22 mouse cellular contexts compared by ENCODE assay signal in the genomic region with DNA sequence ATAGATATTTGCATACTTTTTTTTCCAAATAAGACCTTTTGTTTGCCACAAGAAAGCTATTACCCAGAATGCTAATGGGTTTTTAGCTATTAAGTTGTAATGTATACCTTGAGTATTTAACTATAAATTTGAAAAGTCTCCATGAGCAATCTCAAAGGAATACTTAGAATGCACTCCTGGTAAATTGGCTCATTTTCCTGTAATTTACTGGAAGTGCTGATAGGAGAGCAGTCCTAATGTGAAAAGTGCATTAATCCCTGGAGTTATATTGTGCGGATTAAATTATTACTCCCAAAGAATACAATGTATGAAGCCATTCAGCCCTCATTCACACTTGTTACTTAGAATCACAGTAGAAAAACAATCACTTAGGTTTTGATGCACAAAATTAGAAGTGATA. TPM values are rescaled to one million over a fixed set of nuclear protein-coding genes. Genes with fewer than 3 reads are reported as not detected.
A peak's percentile ranks its signal among the peaks of the same experiment; 100 is the strongest.
DNase-seq lines count a peak whose midpoint lies in the region; ATAC-seq and TF ChIP-seq lines count a peak whose summit lies in the region.
"Had no signal": no experiment of that assay in that cellular context is flagged by ENCODE, and none has a peak within 500 bp of the region (broad histone marks: within the 10 kb centered on the region; RNA-seq: fewer than 3 reads in every experiment).

No protein-coding gene starts in this region.

- no peaks in the 10 kb centered on the region for H3K36me3 ChIP-seq in forebrain, embryonic 15.5 days
- H3K36me3 ChIP-seq in forebrain, embryonic 12.5 days (replicated peaks): no peaks in the 10 kb centered on the region
- no peaks in the 10 kb centered on the region for H3K36me3 ChIP-seq in hindbrain, embryonic 16.5 days (ENCODE audit: control insufficient read depth, insufficient read depth, low read length)
- no peaks in the 10 kb centered on the region for H3K36me3 ChIP-seq in hindbrain, embryonic 12.5 days
- H3K36me3 ChIP-seq in forebrain, postnatal 0 days (ENCODE audit: insufficient read depth): no peaks in the 10 kb centered on the region
- H3K36me3 ChIP-seq: embryonic facial prominence, embryonic 13.5 days had no signal

- H3K9me3 ChIP-seq in forebrain, embryonic 15.5 days: no peaks in the 10 kb centered on the region
- H3K9me3 ChIP-seq in forebrain, embryonic 12.5 days: no peaks in the 10 kb centered on the region
- H3K9me3 ChIP-seq in hindbrain, embryonic 16.5 days (ENCODE audit: control insufficient read depth, low read length): no peaks in the 10 kb centered on the region
- H3K9me3 ChIP-seq in hindbrain, embryonic 12.5 days (replicated peaks): no peaks in the 10 kb centered on the region
- H3K9me3 ChIP-seq in forebrain, postnatal 0 days (ENCODE audit: low read length): no peaks in the 10 kb centered on the region
- H3K9me3 ChIP-seq: embryonic facial prominence, embryonic 13.5 days; heart, embryonic 13.5 days had no signal

- TF ChIP-seq CTCF in brain, embryonic 14.5 days (IDR thresholded peaks at IDR 0.05; ENCODE audit: borderline replicate concordance, extremely low read depth, insufficient read depth, insufficient read length): no peak
- TF ChIP-seq CTCF in forebrain, postnatal 0 days (IDR thresholded peaks at IDR 0.05; ENCODE audit: low read depth): no peak

- no peak for ATAC-seq in forebrain, embryonic 15.5 days (replicated peaks)
- no peak for ATAC-seq in forebrain, embryonic 12.5 days (ENCODE audit: low FRiP score)
- ATAC-seq in hindbrain, embryonic 16.5 days: peak; percentile 35; the same call in 1 of the 2 replicates
- ATAC-seq in hindbrain, embryonic 12.5 days (ENCODE audit: low FRiP score): no peak
- peak; percentile 37; the same call in 1 of the 2 replicates for ATAC-seq in forebrain, postnatal 0 days
- ATAC-seq: activated CD4-positive, CD25-positive, alpha-beta regulatory T cell, adult 4 months; inflammation-experienced regulatory T-cells, adult 6 months; intestine, postnatal 0 days; Patski had no signal

- no peak overlapping the region for H3K4me2 ChIP-seq in forebrain, embryonic 15.5 days (replicated peaks)
- H3K4me2 ChIP-seq in forebrain, embryonic 12.5 days: no peak overlapping the region
- H3K4me2 ChIP-seq in hindbrain, embryonic 16.5 days (ENCODE audit: low read length): no peak overlapping the region
- no peak overlapping the region for H3K4me2 ChIP-seq in hindbrain, embryonic 12.5 days (replicated peaks)
- H3K4me2 ChIP-seq in forebrain, postnatal 0 days (ENCODE audit: low read depth): no peak overlapping the region
- H3K4me2 ChIP-seq: embryonic facial prominence, embryonic 13.5 days; heart, embryonic 13.5 days had no signal

- no peaks in the 10 kb centered on the region for H3K27me3 ChIP-seq in forebrain, embryonic 15.5 days
- no peaks in the 10 kb centered on the region for H3K27me3 ChIP-seq in forebrain, embryonic 12.5 days
- H3K27me3 ChIP-seq in hindbrain, embryonic 16.5 days (replicated peaks; ENCODE audit: control insufficient read depth, insufficient read depth, low read length): no peaks in the 10 kb centered on the region
- H3K27me3 ChIP-seq in hindbrain, embryonic 12.5 days: no peaks in the 10 kb centered on the region
- H3K27me3 ChIP-seq in forebrain, postnatal 0 days (ENCODE audit: insufficient read depth, low read length): no peaks in the 10 kb centered on the region
- H3K27me3 ChIP-seq: CH12.LX; embryonic facial prominence, embryonic 13.5 days; heart, embryonic 13.5 days; Patski had no signal

- intact Hi-C loops in heart, postnatal 25 days (cut with DNase I): no loop called here

- no peak overlapping the region for H3K4me3 ChIP-seq in forebrain, embryonic 15.5 days
- no peak overlapping the region for H3K4me3 ChIP-seq in forebrain, embryonic 12.5 days (replicated peaks)
- H3K4me3 ChIP-seq in hindbrain, embryonic 16.5 days (ENCODE audit: low read length): no peak overlapping the region
- H3K4me3 ChIP-seq in hindbrain, embryonic 12.5 days: no peak overlapping the region
- H3K4me3 ChIP-seq in forebrain, postnatal 0 days (ENCODE audit: low read depth, low read length): no peak overlapping the region
- H3K4me3 ChIP-seq: embryonic facial prominence, embryonic 13.5 days; gastrocnemius, adult 2 months; heart, embryonic 13.5 days had no signal

- DNase-seq in brain, embryonic 14.5 days (ENCODE audit: low read depth): peak; percentile 51
- no peak for DNase-seq in forebrain, postnatal 0 days
- DNase-seq in heart, postnatal 25 days (ENCODE audit: low spot score): no peak
- DNase-seq: adrenal gland, postnatal 14 days; cerebellum, adult 18-20 months; cerebellum, adult 9-11 months; cerebellum, postnatal 36 days; gastrocnemius, adult 2 months; gastrocnemius, postnatal 25 days; heart, postnatal 4 days; kidney, adult 8-10 months had no signal

- H3K27ac ChIP-seq in forebrain, embryonic 15.5 days (replicated peaks): peak overlapping the region; percentile 37; the same call in 1 of the 2 replicates
- no peak overlapping the region for H3K27ac ChIP-seq in forebrain, embryonic 12.5 days
- no peak overlapping the region for H3K27ac ChIP-seq in hindbrain, embryonic 16.5 days (ENCODE audit: low read depth, low read length)
- no peak overlapping the region for H3K27ac ChIP-seq in hindbrain, embryonic 12.5 days
- H3K27ac ChIP-seq in forebrain, postnatal 0 days (ENCODE audit: low read depth, low read length): no peak overlapping the region
- H3K27ac ChIP-seq: embryonic facial prominence, embryonic 13.5 days; gastrocnemius, adult 2 months; heart, embryonic 13.5 days had no signal

- TF ChIP-seq POLR2A in brain, embryonic 14.5 days (IDR thresholded peaks at IDR 0.05; ENCODE audit: borderline replicate concordance, extremely low read depth, insufficient read depth, insufficient read length, poor library complexity, severe bottlenecking): no peak

- peaks cover 5% of the 10 kb centered on the region for H3K4me1 ChIP-seq in forebrain, embryonic 15.5 days
- no peaks in the 10 kb centered on the region; the same call in 1 of the 2 replicates for H3K4me1 ChIP-seq in forebrain, embryonic 12.5 days
- no peaks in the 10 kb centered on the region; the same call in 1 of the 2 replicates for H3K4me1 ChIP-seq in hindbrain, embryonic 16.5 days (ENCODE audit: control insufficient read depth, insufficient read depth, low read depth, low read length)
- 0 out of 2 replicates have a peak, but pooled peaks cover 5% of the 10 kb centered on the region for H3K4me1 ChIP-seq in hindbrain, embryonic 12.5 days
- no peaks in the 10 kb centered on the region for H3K4me1 ChIP-seq in forebrain, postnatal 0 days (ENCODE audit: insufficient read depth)

- WGBS in forebrain, embryonic 15.5 days: 62% methylated on average over 1 of the region's 1 CpGs
- 74% methylated on average over 1 of the region's 1 CpGs for WGBS in forebrain, embryonic 12.5 days
- 56% methylated on average over 1 of the region's 1 CpGs for WGBS in hindbrain, embryonic 16.5 days
- WGBS in hindbrain, embryonic 12.5 days: 83% methylated on average over 1 of the region's 1 CpGs
- 50% methylated on average over 1 of the region's 1 CpGs for WGBS in forebrain, postnatal 0 days

- H3K9ac ChIP-seq in forebrain, embryonic 15.5 days (replicated peaks): no peak overlapping the region
- H3K9ac ChIP-seq in forebrain, embryonic 12.5 days: no peak overlapping the region
- no peak overlapping the region for H3K9ac ChIP-seq in hindbrain, embryonic 16.5 days (ENCODE audit: low read depth, low read length)
- H3K9ac ChIP-seq in hindbrain, embryonic 12.5 days: no peak overlapping the region
- no peak overlapping the region for H3K9ac ChIP-seq in forebrain, postnatal 0 days
- H3K9ac ChIP-seq: embryonic facial prominence, embryonic 13.5 days; heart, embryonic 13.5 days had no signal

RNA-seq across cellular contexts. Expression of gene 2010111I01Rik, which starts 49.7 kb away (rescaled TPM):
- 25.5 and 30.9 TPM in 2 replicates for polyA plus RNA-seq in forebrain, embryonic 15.5 days (2015; fragmentation: Nextera tagmentation; extraction: Ambion mirVana)
- polyA plus RNA-seq in forebrain, embryonic 12.5 days (2016; fragmentation: Nextera tagmentation; extraction: Ambion mirVana): 30.7 and 34.3 TPM in 2 replicates
- polyA plus RNA-seq in hindbrain, embryonic 16.5 days (2015; fragmentation: Nextera tagmentation; extraction: Ambion mirVana): 28.6 and 30.1 TPM in 2 replicates
- polyA plus RNA-seq in hindbrain, embryonic 12.5 days (2016; fragmentation: Nextera tagmentation; extraction: Ambion mirVana): 47.6 and 68.4 TPM in 2 replicates
- polyA plus RNA-seq in brain, embryonic 14.5 days (2012; rRNA removed): 27.2 and 34.0 TPM in 2 replicates
- total RNA-seq in forebrain, postnatal 0 days (2014; rRNA removed): 33.2 and 47.8 TPM in 2 replicates
- polyA plus RNA-seq in forebrain, postnatal 0 days (2015; fragmentation: Nextera tagmentation; extraction: Ambion mirVana): 17.6 and 20.3 TPM in 2 replicates
- 100 to 1,000 TPM; 109 to 112 TPM for total RNA-seq in heart, postnatal 25 days (2021)

Comparison
In these comparisons a context has a peak if more than half of its experiments do, and no peak if none do; other contexts are left out.
1. ATAC-seq: peak in hindbrain, embryonic 16.5 days (single experiment) and forebrain, postnatal 0 days (single experiment); none in forebrain, embryonic 15.5 days (single experiment), forebrain, embryonic 12.5 days (single experiment) and hindbrain, embryonic 12.5 days (single experiment).